ENCODE assay signal across 17 mouse cellular contexts in the genomic region with DNA sequence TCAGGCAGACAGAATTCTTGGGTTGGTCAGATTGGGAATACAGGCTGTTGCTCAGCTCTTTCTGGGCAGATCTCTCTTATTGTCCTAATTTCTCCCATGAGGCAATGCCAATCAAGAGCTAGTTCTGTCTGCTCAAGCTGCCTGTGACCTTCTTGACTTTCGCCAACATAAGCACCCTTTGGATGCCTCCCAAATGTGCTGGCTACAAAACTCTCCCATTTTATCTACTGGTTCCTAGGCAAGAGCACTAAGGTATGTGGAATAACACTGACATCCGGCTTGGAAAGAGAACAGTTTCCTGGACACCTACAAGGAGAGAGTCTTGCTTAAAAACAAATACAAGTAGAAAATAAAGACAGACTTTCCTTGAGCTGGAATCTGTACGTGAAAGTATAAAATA.
A peak's percentile ranks its signal among the peaks of the same experiment; 100 is the strongest.
DNase-seq lines count a peak whose midpoint lies in the region; ATAC-seq and TF ChIP-seq lines count a peak whose summit lies in the region.
"Had no signal": no experiment of that assay in that cellular context is flagged by ENCODE, and none has a peak within 500 bp of the region (broad histone marks: within the 10 kb centered on the region; RNA-seq: fewer than 3 reads in every experiment).

No protein-coding gene starts in this region.

- no peak overlapping the region for H3K4me3 ChIP-seq in lung, adult 2 months (replicated peaks; ENCODE audit: extremely low read depth, low read depth, low read length)
- H3K4me3 ChIP-seq in lung, embryonic 16.5 days (ENCODE audit: low read length) = no peak overlapping the region
- no peak overlapping the region for H3K4me3 ChIP-seq in midbrain, embryonic 15.5 days
- H3K4me3 ChIP-seq: embryonic facial prominence, embryonic 12.5 days; forebrain, embryonic 10.5 days; hindbrain, embryonic 10.5 days; kidney, embryonic 15.5 days; limb, embryonic 15.5 days; neural tube, embryonic 12.5 days had no signal

- 33% methylated on average over 3 of the region's 3 CpGs for WGBS in lung, adult 2 months
- WGBS in lung, embryonic 16.5 days = 38% methylated on average over 3 of the region's 3 CpGs
- 68% methylated on average over 3 of the region's 3 CpGs for WGBS in midbrain, embryonic 15.5 days

- peak; percentile 9; the same call in 1 of the 2 replicates for ATAC-seq in lung, embryonic 16.5 days (ENCODE audit: low read depth)
- no peak for ATAC-seq in midbrain, embryonic 15.5 days (replicated peaks)
- ATAC-seq: midbrain, embryonic 16.5 days had no signal

- no peak overlapping the region for H3K4me2 ChIP-seq in lung, embryonic 16.5 days (ENCODE audit: low read depth, low read length)
- no peak overlapping the region for H3K4me2 ChIP-seq in midbrain, embryonic 15.5 days
- H3K4me2 ChIP-seq: embryonic facial prominence, embryonic 12.5 days; kidney, embryonic 15.5 days; limb, embryonic 15.5 days; neural tube, embryonic 12.5 days had no signal

- H3K27me3 ChIP-seq in lung, embryonic 16.5 days (ENCODE audit: control insufficient read depth, insufficient read depth, low read depth, low read length) = no peaks in the 10 kb centered on the region
- no peaks in the 10 kb centered on the region for H3K27me3 ChIP-seq in midbrain, embryonic 15.5 days (replicated peaks)
- H3K27me3 ChIP-seq: embryonic facial prominence, embryonic 12.5 days; kidney, embryonic 15.5 days; limb, embryonic 15.5 days; neural tube, embryonic 12.5 days had no signal

- H3K36me3 ChIP-seq in lung, embryonic 16.5 days (ENCODE audit: control insufficient read depth, insufficient read depth, low read length) = no peaks in the 10 kb centered on the region
- H3K36me3 ChIP-seq in midbrain, embryonic 15.5 days (replicated peaks) = no peaks in the 10 kb centered on the region
- H3K36me3 ChIP-seq: embryonic facial prominence, embryonic 12.5 days; hindbrain, embryonic 10.5 days; kidney, embryonic 15.5 days; limb, embryonic 15.5 days; neural tube, embryonic 12.5 days had no signal

- H3K9me3 ChIP-seq in lung, embryonic 16.5 days (ENCODE audit: control insufficient read depth, low read length) = no peaks in the 10 kb centered on the region
- H3K9me3 ChIP-seq in midbrain, embryonic 15.5 days = no peaks in the 10 kb centered on the region
- H3K9me3 ChIP-seq: embryonic facial prominence, embryonic 12.5 days; forebrain, embryonic 10.5 days; hindbrain, embryonic 10.5 days; kidney, embryonic 15.5 days; limb, embryonic 15.5 days; neural tube, embryonic 12.5 days had no signal

- no peak for TF ChIP-seq CTCF in lung, adult 2 months (IDR thresholded peaks at IDR 0.05; ENCODE audit: insufficient read depth, low read length)

- peak overlapping the region; percentile 77 for H3K27ac ChIP-seq in lung, embryonic 16.5 days (ENCODE audit: low read length)
- H3K27ac ChIP-seq in midbrain, embryonic 15.5 days = no peak overlapping the region
- H3K27ac ChIP-seq: embryonic facial prominence, embryonic 12.5 days; forebrain, embryonic 10.5 days; hindbrain, embryonic 10.5 days; kidney, embryonic 15.5 days; limb, embryonic 15.5 days; macrophage; neural tube, embryonic 12.5 days had no signal

- DNase-seq in adrenal gland, postnatal 10 days = peak; percentile 32
- DNase-seq in adrenal gland, postnatal 25 days = no peak
- peak; percentile 72 to 82 for DNase-seq in lung, adult 18-20 months
- no peak for DNase-seq in lung, adult 2 months
- no peak for DNase-seq in c-Kit-positive CD71-positive TER-119-positive erythroid progenitor cells, embryonic 14.5 days (ENCODE audit: low spot score)
- no peak for DNase-seq in frontal cortex, adult 2 months (ENCODE audit: extremely low spot score in 1 of 2, low spot score in 1 of 2)
- DNase-seq: cerebellum, postnatal 14 days had no signal

- H3K4me1 ChIP-seq in lung, adult 2 months (ENCODE audit: control insufficient read depth, insufficient read depth, low read length) = peaks cover 30% of the 10 kb centered on the region
- H3K4me1 ChIP-seq in lung, embryonic 16.5 days (replicated peaks; ENCODE audit: control insufficient read depth, insufficient read depth, low read length) = peaks cover 34% of the 10 kb centered on the region
- no peaks in the 10 kb centered on the region for H3K4me1 ChIP-seq in midbrain, embryonic 15.5 days
- H3K4me1 ChIP-seq: neural tube, embryonic 12.5 days had no signal

- no peak for TF ChIP-seq POLR2A in lung, adult 2 months (IDR thresholded peaks at IDR 0.05; ENCODE audit: borderline replicate concordance, extremely low read depth, low read depth, low read length)

- no peak overlapping the region for H3K9ac ChIP-seq in lung, embryonic 16.5 days (ENCODE audit: low read length)
- H3K9ac ChIP-seq in midbrain, embryonic 15.5 days = no peak overlapping the region
- H3K9ac ChIP-seq: embryonic facial prominence, embryonic 12.5 days; kidney, embryonic 15.5 days; limb, embryonic 15.5 days; neural tube, embryonic 12.5 days had no signal

Comparison
In these comparisons a context has a peak if more than half of its experiments do, and no peak if none do; other contexts are left out.
1. DNase-seq: peak in adrenal gland, postnatal 10 days (single experiment) and lung, adult 18-20 months (2 of 2); none in adrenal gland, postnatal 25 days (single experiment), lung, adult 2 months (single experiment), c-Kit-positive CD71-positive TER-119-positive erythroid progenitor cells, embryonic 14.5 days (single experiment) and frontal cortex, adult 2 months (0 of 2).